Mouse (Mus musculus) leukemia stem cell, adult 10-12 weeks (primary cell): ENCODE results near the gene Slc9b2. TPM values are rescaled to one million over a fixed set of nuclear protein-coding genes. Genes with fewer than 3 reads are reported as not detected.

Source experiments
- polyA plus RNA-seq: library from polyadenylated mRNA; stranded (reverse); fragments of >175 nt; gene quantifications from 2 replicates; pipeline ENCODE4 v1.2.3, GENCODE M21; 2012; ENCODE audit warnings: low replicate concordance

Slc9b2 gene
- 0.03 and 0.05 TPM in 2 replicates for polyA plus RNA-seq

GRCm38 (mm10) chr3:135307411-135308259 is at the start of gene Slc9b2:
TSS of gene Slc9b2 (plus strand) at chr3:135307700.

GRCm38 (mm10) chr3:135280669-135281415 is 26.7 kb upstream of the Slc9b2 start, which contains the start of gene Bdh2:
TSS of gene Bdh2 (plus strand) at chr3:135281221.

GRCm38 (mm10) chr3:135347739-135348264 is 40.3 kb downstream of the Slc9b2 start, which contains the start of gene Slc9b1:
TSS of gene Slc9b1 (plus strand) at chr3:135348029.

Other genes with a start within 250 kb of the Slc9b2 start
- 1.0 and 3.9 TPM in 2 replicates for gene Cenpe, start 95.2 kb upstream of the Slc9b2 start, polyA plus RNA-seq
- not detected in 2 replicates for gene Bdh2, start 26.5 kb upstream of the Slc9b2 start, polyA plus RNA-seq
- gene Slc9b1, start 40.3 kb downstream of the Slc9b2 start, polyA plus RNA-seq: not detected in 2 replicates
- gene Cisd2, start 116.2 kb downstream of the Slc9b2 start, polyA plus RNA-seq: 28.0 and 29.0 TPM in 2 replicates
- 290 and 299 TPM in 2 replicates for gene Ube2d3, start 130.4 kb downstream of the Slc9b2 start, polyA plus RNA-seq
- gene Manba, start 177.9 kb downstream of the Slc9b2 start, polyA plus RNA-seq: 0.98 and 4.5 TPM in 2 replicates